Mouse (Mus musculus): ENCODE measurements at regions not wholly inside any gene's neighbourhood (a gene's known extent, or its start where the extent isn't known, plus 50 kb on each side); places are given as distances from the start of the nearest gene placed in this dataset.

- no peak for DNase-seq
Measured at GRCm38 (mm10) chr4:64874521-64874920, 249.5 kb upstream of the Pappa start.

DNA sequence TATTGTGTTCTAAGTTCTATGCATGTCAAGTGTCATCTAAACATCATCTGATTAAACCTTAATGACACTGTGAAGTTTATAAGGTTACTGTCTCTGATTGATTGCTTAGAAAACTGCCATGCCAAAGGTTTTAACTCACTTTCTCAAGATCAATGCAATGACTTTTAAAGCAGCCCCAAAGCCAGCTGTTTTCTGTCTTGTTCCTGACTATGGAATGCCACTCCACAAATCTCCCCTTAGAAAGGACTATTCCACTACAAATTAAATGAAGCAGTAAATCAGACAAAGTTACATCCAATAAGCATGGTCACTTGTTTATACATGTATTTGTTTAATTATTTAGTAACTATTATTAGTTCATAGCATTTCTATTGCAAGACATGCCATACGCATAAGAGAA, 247.1 kb upstream of the Pappa start:
- DNase-seq: no peak

- DNase-seq: no peak
Measured at GRCm38 (mm10) chr4:64897935-64898334, 226.0 kb upstream of the Pappa start.

GRCm38 (mm10) chr4:64901091-64901845, 222.7 kb upstream of the Pappa start:
- no peak for DNase-seq

DNA sequence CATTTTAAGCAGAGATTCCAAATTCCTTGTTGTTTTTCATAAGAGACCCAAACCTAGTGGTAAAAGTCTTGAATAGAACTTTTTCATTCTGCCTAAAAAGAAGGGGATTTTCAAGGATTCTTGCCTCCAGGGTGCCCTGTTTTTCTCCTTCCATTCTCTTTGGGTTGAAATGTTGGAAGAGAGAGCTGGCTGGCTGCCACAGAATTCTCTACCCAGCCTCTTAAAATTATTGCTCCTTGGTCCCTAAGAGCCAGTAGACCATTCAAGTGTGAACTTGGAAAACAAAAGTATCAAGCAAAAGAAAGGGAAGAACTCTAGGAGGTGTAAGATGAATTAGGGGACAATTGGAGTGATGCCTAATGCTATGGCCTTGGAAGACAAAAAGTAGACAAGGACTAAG, 200.2 kb upstream of the Pappa start:
- no peak for DNase-seq

DNA sequence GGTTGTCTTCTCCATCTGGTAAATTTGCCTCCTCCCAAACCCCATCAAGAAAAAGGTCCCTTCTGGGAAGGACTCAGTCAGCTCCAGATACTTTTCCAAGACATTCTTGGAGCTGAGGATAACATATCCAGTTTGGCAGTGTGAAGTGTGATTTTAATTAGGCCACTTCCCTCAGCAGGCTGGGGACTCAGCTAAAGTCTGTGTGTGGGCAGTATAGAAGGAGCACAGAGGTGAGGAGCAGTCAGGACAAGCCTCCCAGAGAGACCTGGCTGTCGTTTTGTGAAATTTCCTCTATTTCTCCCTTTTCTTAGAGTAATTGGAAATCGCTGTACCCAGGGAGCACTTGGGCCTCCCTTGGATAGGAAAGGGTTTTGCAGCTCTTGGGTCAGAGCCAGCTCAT, 195.4 kb upstream of the Pappa start:
- DNase-seq: no peak

GRCm38 (mm10) chr4:64945547-64945946, 178.4 kb upstream of the Pappa start:
- no peak for DNase-seq

- no peak for DNase-seq
Measured at GRCm38 (mm10) chr4:64952651-64953050, 171.3 kb upstream of the Pappa start.

GRCm38 (mm10) chr4:64958843-64959242, 165.1 kb upstream of the Pappa start:
- no peak for DNase-seq

DNA sequence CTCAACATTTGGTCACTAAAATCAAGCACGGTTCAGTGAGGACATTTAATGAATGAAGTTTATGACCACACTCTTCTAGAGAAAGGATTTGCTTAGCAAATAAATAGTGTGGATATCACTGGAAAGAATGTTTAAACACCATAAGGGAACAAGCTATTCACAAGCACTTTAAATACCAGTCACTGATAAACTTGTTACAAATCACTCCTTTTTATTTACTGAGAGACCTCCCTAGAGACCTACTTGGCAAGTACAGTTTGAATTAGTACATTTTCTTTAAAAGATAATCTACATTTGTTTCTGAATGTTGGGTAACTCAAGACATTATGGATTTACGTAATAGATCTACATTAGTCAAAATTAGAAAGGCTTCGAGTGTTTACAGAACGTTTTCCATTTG, 162.2 kb upstream of the Pappa start:
- no peak for DNase-seq

Data from cerebellum, adult 11-12 months (tissue).